Mouse (Mus musculus) lung, embryonic 16.5 days (tissue): ENCODE data around the gene Slc44a3. TPM values are rescaled to one million over a fixed set of nuclear protein-coding genes. Genes with fewer than 3 reads are reported as not detected.
"Not testable (repeated sequence)": the region's sequence is repeated elsewhere in the genome, so short reads cannot be mapped to it uniquely, and the experiment has no call there.

Experiments
- ATAC-seq: fragments of 200-750 bp; cut with Nextera tagmentation; 2 replicates; pipeline ENCODE4 v1.8.0; 2017; ENCODE audit warnings: low read depth, mild to moderate bottlenecking, moderate library complexity
- H3K27ac ChIP-seq: fragments of 300-500 bp; sonication (generic); 2 replicates; pipeline ENCODE4 v1.5.1; 2014; ENCODE audit warnings: mild to moderate bottlenecking, control low read depth, low read length
- H3K27me3 ChIP-seq: fragments of 300-500 bp; sonication (generic); 2 replicates; pipeline ENCODE4 v1.6.1; 2014; ENCODE audit warnings: low read depth, low read length, mixed read lengths; ENCODE audit not compliant: control insufficient read depth, insufficient read depth
- H3K36me3 ChIP-seq: fragments of 300-500 bp; sonication (generic); 2 replicates; pipeline ENCODE4 v1.6.1; 2014; ENCODE audit warnings: low read length; ENCODE audit not compliant: control insufficient read depth, insufficient read depth
- H3K4me1 ChIP-seq: fragments of 300-500 bp; sonication (generic); replicated peaks from 2 replicates; pipeline ENCODE4 v1.6.1; 2014; ENCODE audit warnings: low read length, mixed read lengths; ENCODE audit not compliant: control insufficient read depth, insufficient read depth
- H3K4me2 ChIP-seq: fragments of 300-500 bp; sonication (generic); 2 replicates; pipeline ENCODE4 v1.6.1; 2014; ENCODE audit warnings: low read depth, low read length, control low read depth
- H3K4me3 ChIP-seq: fragments of 300-500 bp; sonication (generic); 2 replicates; pipeline ENCODE4 v1.5.1; 2014; ENCODE audit warnings: mild to moderate bottlenecking, low read length, control low read depth
- H3K9ac ChIP-seq: fragments of 300-500 bp; sonication (generic); 2 replicates; pipeline ENCODE4 v1.6.1; 2014; ENCODE audit warnings: low read length, control low read depth
- H3K9me3 ChIP-seq: fragments of 300-500 bp; sonication (generic); 2 replicates; pipeline ENCODE4 v1.6.1; 2016; ENCODE audit warnings: low read length; ENCODE audit not compliant: control insufficient read depth
- WGBS: fragments of 180-500 bp; shearing (Covaris S2); extraction: QIAGEN DNeasy Blood & Tissue Kit; methylation state at CpG from one replicate; pipeline ENCODE4 v1.1.7; 2014; 5-methylcytosine and 5-hydroxymethylcytosine counted together
- polyA plus RNA-seq: library from polyadenylated mRNA; unstranded; fragments of >200 nt; fragmentation: Nextera tagmentation; extraction: Ambion mirVana; gene quantifications from 2 replicates; pipeline ENCODE4 v1.2.1, GENCODE M21; 2015

The Slc44a3 gene
- polyA plus RNA-seq, 1 experiment from 2014 or later = 24.4 TPM

GRCm38 (mm10) chr3:121538847-121539246 is 6.6 kb upstream of the Slc44a3 start:
- not testable (repeated sequence) for ATAC-seq, H3K27ac ChIP-seq, H3K4me2 ChIP-seq, H3K36me3 ChIP-seq, H3K4me3 ChIP-seq, H3K9me3 ChIP-seq, H3K9ac ChIP-seq, H3K27me3 ChIP-seq
- H3K4me1 ChIP-seq = peaks cover 12% of the 10 kb centered on the region
- WGBS = 88% methylated on average over 3 of the region's 3 CpGs

GRCm38 (mm10) chr3:121537996-121538395 is 5.8 kb upstream of the Slc44a3 start:
- Histone ChIP-seq H3K4me2 (peak overlapping the region; percentile 26; the same call in 1 of the 2 replicates), H3K4me1 (peaks cover 12% of the 10 kb centered on the region), H3K4me3 (no peak overlapping the region), H3K9me3 (no peaks in the 10 kb centered on the region), H3K27ac (peak overlapping the region; percentile 87), H3K27me3 (no peaks in the 10 kb centered on the region), H3K9ac (no peak overlapping the region), H3K36me3 (no peaks in the 10 kb centered on the region)
- ATAC-seq = peak; percentile 58
- 61% methylated on average over 3 of the region's 3 CpGs for WGBS

DNA sequence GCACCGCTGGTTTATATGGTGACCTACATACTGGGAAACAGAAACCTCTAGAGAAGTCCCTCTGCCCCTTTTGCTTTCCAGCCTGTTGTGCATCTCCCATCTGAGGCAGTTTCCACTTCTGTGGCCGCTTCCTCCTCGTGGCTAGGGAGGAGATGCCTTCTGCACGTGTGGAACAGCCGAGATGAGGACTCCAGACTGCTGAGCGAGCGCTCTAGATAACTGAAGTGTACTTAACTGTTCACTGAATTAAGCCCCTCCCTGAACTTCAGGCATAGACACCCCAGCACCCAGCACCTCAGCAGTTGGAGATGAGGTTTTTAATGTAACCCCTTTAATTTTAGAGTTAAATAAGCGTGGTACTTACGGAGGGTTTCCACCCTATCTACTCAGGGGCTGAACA is 4.6 kb upstream of the Slc44a3 start:
- Histone ChIP-seq H3K9me3 (no peaks in the 10 kb centered on the region), H3K27me3 (no peaks in the 10 kb centered on the region), H3K4me1 (peaks cover 17% of the 10 kb centered on the region), H3K9ac (no peak overlapping the region), H3K27ac (peak overlapping the region; percentile 87), H3K36me3 (no peaks in the 10 kb centered on the region), H3K4me2 (no peak overlapping the region), H3K4me3 (no peak overlapping the region)
- 44% methylated on average over 9 of the region's 9 CpGs for WGBS
- peak; percentile 34; the same call in 1 of the 2 replicates for ATAC-seq

DNA sequence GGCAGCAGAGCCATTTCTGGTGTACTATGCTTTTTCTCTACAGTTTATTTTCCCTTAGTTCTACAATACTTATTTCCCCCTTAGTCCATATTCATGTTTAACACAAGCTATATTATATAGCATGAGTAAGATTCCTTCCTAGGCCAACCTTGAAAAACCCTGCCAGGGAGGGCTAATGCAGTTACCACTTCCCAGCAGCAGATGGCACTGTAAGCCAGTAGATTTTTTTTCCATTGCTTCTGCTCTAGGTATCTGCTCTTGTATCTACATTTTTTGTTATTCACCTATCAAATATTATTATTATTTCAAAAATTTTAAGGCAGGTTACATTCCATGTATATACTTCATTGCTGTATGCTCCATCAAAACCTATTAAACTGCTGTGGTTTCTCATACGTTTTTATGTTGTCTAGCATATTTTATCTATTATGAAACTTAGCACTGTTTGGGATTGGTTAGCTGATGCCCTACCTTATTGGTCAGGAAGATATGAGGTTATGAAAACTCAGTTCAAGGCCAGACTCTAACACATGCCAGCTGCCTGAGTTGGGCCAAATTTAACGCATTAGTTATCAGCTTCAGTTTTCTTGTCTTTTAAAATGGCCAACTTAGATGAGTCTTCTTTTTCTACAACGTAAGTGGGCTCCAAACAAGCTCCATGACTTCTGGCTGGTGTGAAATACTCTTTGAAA is 3.8 kb upstream of the Slc44a3 start:
- WGBS = 81% methylated on average over 3 of the region's 3 CpGs
- Histone ChIP-seq H3K9me3 (no peaks in the 10 kb centered on the region), H3K9ac (no peak overlapping the region), H3K4me3 (no peak overlapping the region), H3K4me1 (peaks cover 17% of the 10 kb centered on the region), H3K27me3 (no peaks in the 10 kb centered on the region), H3K36me3 (no peaks in the 10 kb centered on the region), H3K4me2 (no peak overlapping the region), H3K27ac (no peak overlapping the region; the same call in 1 of the 2 replicates)
- ATAC-seq = no peak

- no peaks in the 10 kb centered on the region for H3K36me3 ChIP-seq
- no peaks in the 10 kb centered on the region for H3K9me3 ChIP-seq
- 27% methylated on average over 16 of the region's 16 CpGs for WGBS
- peak overlapping the region; percentile 95 for H3K27ac ChIP-seq
- peak overlapping the region; percentile 60 for H3K9ac ChIP-seq
- H3K4me3 ChIP-seq = peak overlapping the region; percentile 47
- H3K27me3 ChIP-seq = no peaks in the 10 kb centered on the region
- H3K4me1 ChIP-seq = peaks cover 33% of the 10 kb centered on the region
- ATAC-seq = peak; percentile 74
- H3K4me2 ChIP-seq = peak overlapping the region; percentile 58
Observed at GRCm38 (mm10) chr3:121531370-121532148, 645 bp downstream of the Slc44a3 start.

DNA sequence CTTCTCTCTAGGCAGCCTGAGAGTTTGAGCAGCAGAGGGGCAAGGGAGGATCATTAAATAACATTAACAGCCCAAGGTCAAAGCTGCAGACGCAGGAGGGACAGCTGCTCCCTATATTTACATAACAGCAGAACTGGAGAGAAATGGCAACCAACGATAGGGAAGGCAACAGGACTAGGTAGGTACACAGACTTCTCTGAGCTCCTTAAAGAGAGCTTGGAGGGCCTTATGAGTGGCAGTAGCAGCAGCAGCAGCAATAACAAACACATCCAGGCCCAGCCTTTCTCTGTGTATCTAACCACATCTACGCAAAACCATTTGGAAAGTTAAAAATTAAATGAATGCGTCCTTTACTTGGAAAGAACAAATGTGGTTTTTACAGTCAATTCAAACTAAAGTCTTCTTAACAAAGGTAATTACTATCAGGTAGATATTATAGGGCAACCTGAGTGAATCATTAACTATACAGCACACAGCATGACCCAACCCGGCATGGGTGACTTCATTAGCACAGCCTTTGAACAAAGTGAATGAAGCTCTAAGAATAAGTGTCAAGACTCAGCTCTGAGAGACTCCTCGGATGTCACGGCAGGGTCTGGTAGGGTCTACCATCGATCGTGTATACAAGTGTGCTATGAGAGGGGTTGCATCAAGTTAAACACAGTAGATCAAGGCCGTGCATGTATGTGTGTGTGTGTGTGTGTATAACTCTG is 1.5 kb downstream of the Slc44a3 start:
- WGBS = 28% methylated on average over 10 of the region's 10 CpGs
- peak overlapping the region; percentile 95 for H3K27ac ChIP-seq
- peak overlapping the region; percentile 58 for H3K4me2 ChIP-seq
- H3K36me3 ChIP-seq = no peaks in the 10 kb centered on the region
- H3K9me3 ChIP-seq = no peaks in the 10 kb centered on the region
- peaks cover 33% of the 10 kb centered on the region for H3K4me1 ChIP-seq
- H3K9ac ChIP-seq = peak overlapping the region; percentile 40
- peak; percentile 37 for ATAC-seq
- no peaks in the 10 kb centered on the region for H3K27me3 ChIP-seq
- H3K4me3 ChIP-seq = peak overlapping the region; percentile 47

DNA sequence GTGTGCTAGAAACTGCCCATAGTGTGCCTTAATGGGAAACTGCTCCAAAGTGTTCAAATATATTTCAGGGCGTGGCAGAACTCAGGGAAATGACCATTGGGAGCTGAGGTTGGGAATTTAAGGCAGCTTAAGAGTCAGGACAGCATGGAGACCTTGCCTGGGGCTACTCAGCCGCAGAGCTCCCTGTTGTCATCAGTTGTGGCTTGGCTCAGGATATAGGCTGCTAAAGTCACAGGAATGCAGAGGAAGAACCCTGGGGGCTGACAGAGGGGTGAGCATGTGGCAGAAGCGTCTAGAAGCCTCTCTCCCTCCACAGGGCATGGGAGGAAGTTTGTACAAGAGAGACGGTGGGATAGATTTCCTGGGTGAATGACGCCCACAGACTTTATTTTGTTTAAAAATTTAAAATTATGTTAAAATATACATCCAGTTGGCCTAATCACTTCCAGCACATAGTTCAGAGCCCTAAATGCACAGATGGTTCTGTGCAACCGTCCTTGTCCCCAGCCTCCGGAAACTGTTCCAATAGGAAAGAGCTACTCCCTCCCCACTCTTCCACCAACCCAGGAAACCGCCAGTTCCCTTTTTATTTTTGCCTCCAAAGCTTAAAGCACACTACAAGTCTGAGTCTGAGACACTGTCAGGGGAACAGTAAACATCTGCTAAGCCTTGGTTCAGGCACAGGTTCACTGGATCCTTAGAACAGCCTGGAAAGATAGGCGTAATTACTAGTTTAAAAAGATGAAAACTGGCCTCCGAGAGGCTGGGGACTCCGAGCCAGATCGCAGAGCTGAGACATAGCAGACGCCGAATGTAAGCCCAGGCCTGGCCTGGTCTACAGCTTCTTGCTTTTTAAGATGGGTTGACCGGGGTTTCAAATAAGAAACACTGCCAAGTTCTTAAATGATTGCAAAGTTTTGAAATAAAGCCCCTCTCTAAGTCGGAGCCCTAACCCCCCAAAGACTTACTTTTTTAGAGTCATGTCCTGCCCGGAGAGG is 5.8 kb downstream of the Slc44a3 start:
- Histone ChIP-seq H3K4me1 (peaks cover 23% of the 10 kb centered on the region), H3K9me3 (no peaks in the 10 kb centered on the region), H3K4me2 (no peak overlapping the region), H3K27ac (peak overlapping the region; percentile 49), H3K27me3 (no peaks in the 10 kb centered on the region), H3K9ac (no peak overlapping the region), H3K4me3 (no peak overlapping the region), H3K36me3 (no peaks in the 10 kb centered on the region)
- WGBS = 54% methylated on average over 17 of the region's 17 CpGs
- 0 out of 2 replicates have a peak, but pooled peaks have one; percentile 8 for ATAC-seq

GRCm38 (mm10) chr3:121521633-121522125 is 10.5 kb downstream of the Slc44a3 start:
- Histone ChIP-seq H3K4me3 (no peak overlapping the region), H3K27me3 (no peaks in the 10 kb centered on the region), H3K9me3 (no peaks in the 10 kb centered on the region; the same call in 1 of the 2 replicates), H3K9ac (no peak overlapping the region), H3K4me2 (no peak overlapping the region), H3K36me3 (no peaks in the 10 kb centered on the region), H3K4me1 (peaks cover 4% of the 10 kb centered on the region), H3K27ac (no peak overlapping the region)
- WGBS = 71% methylated on average over 10 of the region's 10 CpGs
- no peak for ATAC-seq
